Mouse (Mus musculus) lung, adult 2 months (tissue): ENCODE data around the gene Fam19a2.

ENCODE experiments used
- CTCF ChIP-seq: fragments of 200-500 bp; IDR thresholded peaks from 2 replicates; pipeline ENCODE4 v1.5.1; 2011; ENCODE audit warnings: mild to moderate bottlenecking, low read length, control low read depth; ENCODE audit not compliant: insufficient read depth
- POLR2A ChIP-seq: fragments of 200-500 bp; IDR thresholded peaks from 2 replicates; pipeline ENCODE4 v1.6.1; 2011; ENCODE audit warnings: low read depth, mild to moderate bottlenecking, control low read depth, low read length, borderline replicate concordance; ENCODE audit errors: extremely low read depth

DNA sequence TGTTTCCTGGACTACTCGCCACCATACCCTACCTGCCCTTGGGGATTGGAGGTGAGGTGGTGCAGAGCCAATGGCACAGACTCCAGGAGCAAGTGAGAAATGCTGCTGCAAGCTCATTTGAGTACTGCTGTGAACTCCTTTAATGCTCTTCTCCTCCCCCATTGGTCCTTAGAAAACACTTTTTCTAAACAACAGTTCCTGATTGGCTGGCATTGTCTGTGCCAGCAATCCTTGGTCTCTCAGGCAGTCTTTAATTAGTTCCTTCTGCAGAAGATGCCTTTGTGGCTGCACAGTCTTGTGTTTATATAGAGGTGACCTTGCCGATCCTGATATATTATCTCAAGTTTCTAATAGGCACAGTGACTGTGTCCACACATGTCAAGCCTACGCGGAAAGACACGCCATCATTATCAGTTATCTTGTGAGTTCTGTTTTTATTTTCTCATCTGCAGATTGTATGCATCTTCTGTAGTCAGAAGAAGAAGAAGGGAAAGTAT, 365.5 kb downstream of the Fam19a2 start:
- no peak for TF ChIP-seq CTCF
- no peak for TF ChIP-seq POLR2A
